Mouse (Mus musculus) layer of hippocampus, adult 6 months (tissue): ENCODE results near the gene Gprc5a. TPM values are rescaled to one million over a fixed set of nuclear protein-coding genes. Genes with fewer than 3 reads are reported as not detected.

Experiments
- long read RNA-seq, 2 experiments: library from polyadenylated mRNA; unstranded; transcript quantifications; one replicate each; pipeline ENCODE4 v2.0.0; 2019 to 2020
- polyA plus RNA-seq: library from polyadenylated mRNA; unstranded; fragments of <200 nt; fragmentation: Nextera tagmentation; gene quantifications from 2 replicates; pipeline ENCODE4 v1.2.3, GENCODE M21; 2021

The Gprc5a gene
- 0.06 and 0.13 TPM in 2 replicates for polyA plus RNA-seq
- long read RNA-seq, experiment 1, partial matches to known transcripts = 0 of 1 reads
- long read RNA-seq, experiment 1, other reads (novel, unspliced or antisense) = 0 of 1 reads
- long read RNA-seq, experiment 2, partial matches to known transcripts = 0 of 3 reads
- long read RNA-seq, experiment 2, other reads (novel, unspliced or antisense) = 0 of 3 reads

GRCm38 (mm10) chr6:135065236-135065957 is at the start of gene Gprc5a:
Gene Gprc5a (plus strand): TSS chr6:135065651.

GRCm38 (mm10) chr6:135118183-135118582 is 52.7 kb downstream of the Gprc5a start, which contains the start of gene Gprc5d:
Gene Gprc5d (minus strand): TSS chr6:135118283.

Other genes starting within 250 kb of the Gprc5a start
- 21.1 and 29.9 TPM in 2 replicates for gene Crebl2, start 235.5 kb upstream of the Gprc5a start, polyA plus RNA-seq
- gene Gpr19, start 167.1 kb upstream of the Gprc5a start, polyA plus RNA-seq = 26.1 and 30.7 TPM in 2 replicates
- gene Cdkn1b, start 145.2 kb upstream of the Gprc5a start, polyA plus RNA-seq = 28.9 and 43.6 TPM in 2 replicates
- gene Apold1, start 83.9 kb upstream of the Gprc5a start, polyA plus RNA-seq = 1.4 and 1.7 TPM in 2 replicates
- gene Ddx47, start 54.0 kb upstream of the Gprc5a start, polyA plus RNA-seq = 30.0 and 30.7 TPM in 2 replicates
- 0.18 TPM in 2 replicates for gene Gprc5d, start 52.6 kb downstream of the Gprc5a start, polyA plus RNA-seq
- 89.5 and 93.7 TPM in 2 replicates for gene Fam234b, start 132.3 kb downstream of the Gprc5a start, polyA plus RNA-seq
- gene Hebp1, start 132.4 kb downstream of the Gprc5a start, polyA plus RNA-seq = 50.7 and 54.6 TPM in 2 replicates
- 0.77 and 0.79 TPM in 2 replicates for gene Gsg1, start 188.7 kb downstream of the Gprc5a start, polyA plus RNA-seq
- gene Pbp2, start 244.8 kb downstream of the Gprc5a start, polyA plus RNA-seq = not detected in 2 replicates